Mouse (Mus musculus) layer of hippocampus, postnatal 14 days (tissue): ENCODE measurements around the gene Ssmem1. TPM values are rescaled to one million over a fixed set of nuclear protein-coding genes. Genes with fewer than 3 reads are reported as not detected.

Source experiments
- DNase-seq, 2 experiments: peaks; one replicate each; pipeline ENCODE4 v3.0.0; 2021 to 2022; ENCODE audit warnings: low spot score in 2 of 2, mixed read lengths in 1 of 2
- long read RNA-seq, 2 experiments: library from polyadenylated mRNA; stranded (forward); transcript quantifications; one replicate each; pipeline ENCODE4 v2.0.0; 2021
- total RNA-seq, 2 experiments: library from RNA; stranded (reverse); gene quantifications; 2 replicates each; pipeline ENCODE4 v1.2.3; 2021

Gene Ssmem1
- total RNA-seq, result under 1 TPM; 0.81 TPM
- long read RNA-seq, experiment 1, result 0 reads
- long read RNA-seq, experiment 2, result 0 reads

- peak; percentile 98 to 99 for DNase-seq
Measured at GRCm38 (mm10) chr6:30509265-30510239, at the start of gene Ssmem1, which contains the start of gene Tmem209. TSS of gene Ssmem1 (plus strand) at chr6:30509849. TSS of gene Tmem209 (minus strand) at chr6:30509783.

DNA sequence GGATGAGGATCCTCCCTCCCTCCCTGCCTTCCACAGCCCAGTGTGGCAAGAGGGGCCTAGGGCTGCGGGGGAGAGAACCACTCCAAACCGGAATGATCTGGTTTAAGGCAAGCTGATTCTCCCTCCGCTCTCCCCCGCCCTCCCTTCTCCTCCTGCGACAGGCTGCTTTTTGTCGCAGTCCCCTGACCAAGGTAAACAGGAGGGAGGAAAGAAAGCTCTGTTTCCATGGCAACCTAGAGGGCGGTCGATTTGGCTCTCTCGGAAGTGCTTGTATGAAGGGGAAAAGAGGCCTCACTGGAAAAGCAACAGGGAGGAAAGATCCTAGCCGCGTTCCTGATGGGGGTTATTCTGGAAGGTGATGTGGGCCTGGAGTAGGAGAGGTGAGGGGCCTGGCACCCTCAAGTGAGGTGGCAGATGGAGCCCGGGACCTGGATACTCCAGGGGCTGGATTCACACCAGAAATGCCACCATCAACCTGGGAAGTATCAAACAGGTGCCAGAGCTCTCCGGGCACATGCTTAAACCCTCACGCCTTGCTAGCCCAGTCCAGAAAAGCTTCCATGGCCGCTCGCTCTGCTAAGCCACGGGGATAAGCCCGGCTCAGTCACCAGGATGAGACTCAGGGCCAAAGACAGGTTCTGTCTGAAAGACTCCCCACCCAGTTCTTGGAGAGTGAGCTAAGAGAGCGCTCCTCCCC, 48.8 kb upstream of the Ssmem1 start:
- peak; percentile 76 to 86 for DNase-seq

DNA sequence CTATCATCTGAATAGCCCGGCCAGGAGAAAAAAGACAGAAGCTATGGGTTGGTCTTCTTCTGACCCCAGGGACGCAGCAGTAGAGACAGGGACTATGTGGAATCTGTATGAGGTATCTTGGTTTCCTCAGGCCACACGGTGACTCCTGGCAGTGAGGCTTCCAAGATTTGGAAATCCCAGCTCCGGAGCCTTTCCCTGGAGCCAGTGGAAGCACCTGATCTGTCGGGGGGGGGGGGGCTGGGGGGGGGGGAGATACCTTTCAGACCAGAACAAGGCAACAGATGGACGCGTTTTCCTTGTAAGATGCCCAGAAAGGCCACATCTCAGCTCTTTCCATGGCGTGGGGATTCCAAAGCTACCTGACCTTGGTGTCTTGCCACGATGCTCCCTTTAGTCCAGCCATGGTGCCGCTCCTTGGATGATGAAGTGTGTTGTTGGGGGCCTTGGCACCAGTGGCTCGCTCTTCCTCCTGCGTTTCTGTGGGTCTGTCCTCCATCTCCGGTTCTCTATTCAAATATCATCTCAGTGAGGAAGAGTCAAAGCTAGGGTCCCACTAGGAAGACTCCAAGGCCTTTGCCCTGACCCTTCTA, 47.8 kb upstream of the Ssmem1 start:
- no peak for DNase-seq

- no peak for DNase-seq
Measured at GRCm38 (mm10) chr6:30462822-30463221, 46.8 kb upstream of the Ssmem1 start.

GRCm38 (mm10) chr6:30465586-30465985, 44.1 kb upstream of the Ssmem1 start:
- no peak for DNase-seq

- no peak for DNase-seq
Measured at GRCm38 (mm10) chr6:30468058-30468457, 41.6 kb upstream of the Ssmem1 start.

DNA sequence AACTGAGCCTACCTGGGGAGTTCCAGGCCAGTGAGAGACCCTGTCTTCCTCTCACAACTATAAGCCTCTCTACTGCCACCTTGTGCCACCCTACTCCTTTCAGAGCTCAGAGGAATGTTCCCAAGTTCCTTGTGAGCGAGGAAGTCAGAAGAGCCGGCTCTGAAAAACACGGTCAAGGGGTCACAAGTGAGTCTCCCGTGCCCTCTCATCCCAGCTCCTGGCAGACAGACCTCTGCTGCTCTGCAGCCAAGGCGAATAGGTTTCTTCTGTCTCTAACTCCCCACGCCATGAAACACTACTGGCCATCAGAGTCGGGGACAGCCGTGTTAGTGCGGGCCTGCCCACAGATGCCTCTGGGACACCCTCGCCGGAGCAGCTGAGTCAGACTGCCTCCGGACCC, 41.0 kb upstream of the Ssmem1 start:
- DNase-seq, result peak in 1 of 2 experiments; percentile 49

GRCm38 (mm10) chr6:30469370-30469769, 40.3 kb upstream of the Ssmem1 start:
- peak in 1 of 2 experiments; percentile 47 for DNase-seq

GRCm38 (mm10) chr6:30471706-30472105, 37.9 kb upstream of the Ssmem1 start:
- DNase-seq, result no peak

GRCm38 (mm10) chr6:30476025-30476765, 33.5 kb upstream of the Ssmem1 start:
- DNase-seq, result peak in 1 of 2 experiments; percentile 58

- DNase-seq, result peak in 1 of 2 experiments; percentile 44
Measured at GRCm38 (mm10) chr6:30477210-30477714, 32.4 kb upstream of the Ssmem1 start.

DNA sequence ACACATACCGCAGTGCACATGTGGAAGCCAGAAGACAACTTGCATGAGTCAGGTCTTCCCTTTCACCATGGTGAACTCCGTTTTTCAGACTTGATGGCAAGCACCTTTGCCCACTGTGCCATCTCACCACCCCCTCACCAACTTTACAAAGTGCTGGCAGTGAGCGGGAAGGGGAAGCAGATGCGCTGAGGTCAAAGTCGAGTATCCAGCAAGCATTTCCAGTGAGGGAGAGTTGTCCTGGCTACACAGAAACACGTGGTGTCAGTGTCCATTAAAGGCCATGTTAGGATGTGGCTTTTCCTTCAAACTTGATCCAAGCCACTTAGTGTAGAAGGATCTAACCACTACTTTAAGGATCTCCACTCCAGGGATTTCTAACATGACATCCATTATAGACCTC, 31.9 kb upstream of the Ssmem1 start:
- no peak for DNase-seq

DNA sequence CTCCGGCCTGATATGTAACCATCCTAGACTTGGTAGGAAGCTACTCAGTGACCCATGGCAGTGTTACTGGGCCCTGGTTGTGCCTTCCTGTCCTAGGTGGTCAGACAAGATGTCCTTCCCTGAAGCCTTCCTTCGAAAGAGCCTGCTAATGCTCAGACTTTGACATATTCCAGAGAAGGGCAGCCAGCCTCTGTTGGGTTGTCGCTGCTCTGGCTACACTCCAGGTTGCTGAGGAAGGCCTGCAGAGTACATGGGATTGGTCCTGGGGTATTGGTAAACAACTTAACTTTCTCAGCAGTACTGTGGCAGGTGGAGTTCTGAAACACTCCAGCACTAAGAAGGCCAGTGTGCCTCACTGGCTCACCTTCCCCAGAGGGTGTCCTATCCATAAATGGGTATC, 30.2 kb upstream of the Ssmem1 start:
- DNase-seq, result no peak

DNA sequence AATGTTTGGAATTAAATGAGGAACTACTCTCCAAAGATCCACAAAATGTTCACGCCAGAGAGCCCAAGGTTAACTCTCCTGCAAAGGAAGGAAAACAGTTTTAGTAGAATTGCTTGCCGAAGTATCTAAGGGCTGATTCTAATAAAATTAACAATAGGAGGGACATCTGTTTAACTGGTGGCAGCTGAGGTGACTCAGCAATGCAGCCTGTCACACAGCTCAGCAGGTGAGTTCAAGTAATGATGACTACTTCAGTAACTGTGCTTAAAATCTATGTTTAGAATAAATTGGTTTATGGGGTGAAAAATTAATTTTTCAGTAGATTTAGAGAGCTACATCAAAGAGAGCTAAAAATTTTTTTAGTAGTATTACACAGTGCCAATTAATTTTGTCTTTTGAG, 26.7 kb upstream of the Ssmem1 start:
- DNase-seq, result no peak

- DNase-seq, result no peak
Measured at GRCm38 (mm10) chr6:30486504-30486903, 23.1 kb upstream of the Ssmem1 start.

DNA sequence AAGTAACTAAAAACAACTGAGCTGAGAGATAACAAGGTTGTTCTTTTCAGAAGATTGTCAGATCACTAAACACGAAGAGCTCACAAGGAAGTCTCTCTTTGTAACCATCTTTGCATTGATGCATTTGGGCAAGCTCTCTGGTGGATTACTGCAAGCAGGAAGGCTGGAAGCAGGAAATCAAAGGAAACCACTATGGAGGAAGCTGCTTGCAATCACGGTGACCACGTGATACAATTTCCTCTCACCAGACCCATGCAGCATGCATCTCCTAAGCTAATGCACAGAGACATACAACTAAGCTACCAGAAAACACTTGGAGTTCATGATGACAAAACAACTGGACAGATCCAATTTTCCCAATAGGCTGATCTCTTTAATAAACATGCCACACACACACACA, 10.6 kb upstream of the Ssmem1 start:
- DNase-seq, result no peak

DNA sequence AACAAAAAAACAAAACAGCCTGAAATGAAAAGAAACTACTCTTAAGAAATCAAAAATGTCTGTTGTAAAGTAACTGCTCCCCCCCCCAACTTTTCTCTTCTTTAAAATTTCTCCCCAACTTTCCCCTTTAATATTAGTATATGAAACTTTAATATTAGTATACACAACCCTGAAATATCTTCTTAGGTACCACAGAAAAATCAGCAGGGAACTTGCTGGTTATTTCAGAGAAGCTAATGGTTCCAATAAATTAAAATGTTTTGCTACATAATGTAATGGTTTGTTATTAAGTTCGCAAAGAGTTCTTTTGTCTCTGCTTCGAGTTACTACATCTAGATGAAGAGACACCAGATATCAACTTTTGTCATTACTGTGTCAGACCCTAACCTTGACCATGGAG, 825 bp upstream of the Ssmem1 start:
- DNase-seq, result no peak

DNA sequence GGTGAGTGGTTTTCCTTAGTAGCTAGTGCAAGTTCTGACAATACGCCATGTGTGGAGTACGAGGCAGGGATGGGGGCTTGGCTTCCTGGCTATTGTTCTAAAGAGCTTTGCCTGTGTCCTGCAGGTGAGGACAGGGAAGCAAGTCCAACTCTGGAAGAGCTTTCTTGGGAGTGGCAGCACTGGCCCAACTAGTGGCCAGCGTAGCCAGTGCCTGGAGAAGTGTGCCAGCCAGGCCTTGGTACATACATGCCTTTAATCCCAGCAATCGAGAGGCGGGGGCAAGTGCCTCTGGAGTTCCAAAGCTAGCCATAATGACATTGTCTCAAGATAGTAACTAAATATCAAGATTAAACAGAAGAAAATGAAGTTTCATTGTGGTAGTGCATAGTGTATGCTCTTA, 642 bp downstream of the Ssmem1 start:
- no peak for DNase-seq

DNA sequence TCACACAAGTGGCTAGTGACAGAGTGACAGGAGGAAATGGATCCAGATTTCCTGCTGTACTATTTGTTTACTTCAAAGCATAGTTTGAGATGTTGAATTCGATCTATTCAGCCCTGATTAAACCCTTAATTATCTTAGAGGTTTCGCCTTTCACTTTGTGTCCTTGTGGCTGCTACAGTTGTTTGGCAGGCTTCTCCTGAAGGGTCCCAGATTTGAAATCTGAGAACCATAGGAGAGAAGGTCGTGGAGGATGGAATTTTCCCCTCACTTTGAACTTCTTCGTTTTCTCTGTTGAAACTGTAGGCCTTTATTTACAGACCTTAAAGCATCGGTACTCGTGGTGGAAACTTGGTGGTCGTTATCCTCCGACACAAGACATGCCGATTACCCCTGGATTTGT, 4.6 kb downstream of the Ssmem1 start:
- DNase-seq, result no peak

DNA sequence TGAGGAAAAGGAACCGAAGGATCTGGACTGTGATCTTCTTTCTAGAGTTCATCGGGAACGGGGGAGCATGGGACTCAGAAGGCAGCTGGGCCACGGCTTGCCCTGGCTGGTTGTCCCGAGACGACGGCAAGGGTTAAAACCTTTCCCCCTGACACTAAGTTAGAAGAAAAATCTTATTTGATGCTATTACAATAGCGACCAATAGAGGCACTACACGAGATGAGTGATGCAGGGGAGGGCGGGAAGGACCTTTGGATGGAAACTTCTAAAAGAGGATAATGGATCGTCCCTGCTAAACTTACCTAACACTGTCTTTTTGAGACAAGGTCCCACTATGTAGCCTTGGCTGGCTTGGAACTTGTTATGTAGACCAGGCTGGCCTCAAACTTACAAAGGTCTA, 10.8 kb downstream of the Ssmem1 start:
- DNase-seq, result no peak
